Mouse (Mus musculus) spleen, adult 2 months (tissue): ENCODE results near the gene Adssl1.

Source experiments
- CTCF ChIP-seq: fragments of 200-500 bp; IDR thresholded peaks from 2 replicates; pipeline ENCODE4 v1.5.1; 2011; ENCODE audit warnings: mild to moderate bottlenecking, inconsistent platforms; ENCODE audit not compliant: insufficient read depth, insufficient read length, insufficient replicate concordance; ENCODE audit errors: extremely low read depth
- POLR2A ChIP-seq: fragments of 200-500 bp; IDR thresholded peaks from 2 replicates; pipeline ENCODE4 v1.6.1; 2011; ENCODE audit warnings: low read depth, low read length, inconsistent platforms

DNA sequence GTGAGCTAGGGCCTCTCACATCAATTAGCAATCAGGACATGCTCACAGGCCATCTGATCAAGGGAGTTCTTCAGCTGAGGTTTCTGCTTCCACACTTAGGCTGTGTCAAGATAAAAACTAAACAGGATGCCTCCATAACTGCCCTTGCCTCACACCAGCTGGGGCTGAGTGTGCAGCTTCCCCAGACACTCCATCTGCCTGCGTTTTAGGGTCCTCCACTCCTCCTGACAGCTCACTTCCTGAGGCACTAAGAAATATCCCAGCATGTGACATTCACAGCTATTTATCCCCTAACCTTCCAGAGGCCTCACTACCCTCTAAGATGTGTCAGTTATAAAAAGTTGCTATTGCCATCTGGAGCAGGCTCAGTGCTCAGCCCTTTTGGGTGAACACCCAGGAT is 11.6 kb downstream of the Adssl1 start:
- no peak for TF ChIP-seq CTCF
- TF ChIP-seq POLR2A: no peak
